Mouse (Mus musculus): Measurements from ENCODE around the gene BC034090. TPM values are rescaled to one million over a fixed set of nuclear protein-coding genes. Genes with fewer than 3 reads are reported as not detected.

The BC034090 gene
- polyA plus RNA-seq (2014; fragmentation: Nextera tagmentation; extraction: Ambion mirVana): 3.8 and 4.1 TPM in 2 replicates

DNA sequence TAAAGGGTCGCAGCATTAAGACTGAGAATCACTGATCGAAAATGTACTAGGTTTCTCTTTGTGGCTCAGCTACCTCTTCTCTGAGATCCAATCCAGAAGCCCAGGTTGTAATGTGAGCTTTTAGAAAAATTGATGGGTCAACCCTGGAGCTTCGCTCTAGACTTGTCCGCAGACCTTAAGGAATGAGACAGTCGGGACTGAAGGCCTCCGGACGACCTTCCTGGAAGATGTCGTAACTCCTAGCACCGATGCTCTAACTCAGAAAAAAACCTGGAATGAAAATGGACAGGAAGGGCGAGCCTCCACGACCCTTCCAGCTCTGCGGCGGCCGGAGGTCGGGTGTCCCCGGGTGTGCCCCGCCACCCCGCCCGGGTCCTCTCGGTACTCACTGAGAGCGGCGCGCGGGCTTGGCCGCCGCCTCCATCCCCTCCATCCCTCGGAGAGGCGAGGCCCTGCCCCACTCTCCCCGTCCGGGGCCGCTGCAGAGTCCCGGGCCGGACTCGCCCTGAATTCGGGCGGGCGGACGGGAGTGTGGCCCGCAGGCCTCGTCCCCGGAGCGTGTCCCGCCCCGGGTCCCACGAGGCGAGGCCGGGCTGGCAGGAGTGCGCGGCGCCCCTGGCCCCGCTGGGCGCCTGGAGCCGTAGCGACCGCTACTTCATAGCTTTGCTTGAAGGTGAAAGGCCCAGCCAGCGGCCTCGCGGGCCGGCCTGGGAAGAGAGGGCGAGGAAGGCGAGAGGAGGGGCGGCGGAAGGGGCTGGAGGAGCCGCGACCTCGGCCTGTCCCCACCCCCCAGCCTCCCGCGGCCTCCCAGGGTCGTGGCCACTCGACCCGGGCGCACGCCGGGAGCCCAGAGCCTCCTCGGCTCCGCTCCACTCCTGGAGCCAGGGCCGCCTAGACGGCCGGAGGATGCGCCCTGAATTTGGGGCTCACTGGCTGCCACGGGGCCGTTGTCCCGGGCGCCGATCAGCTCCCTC is at the start of gene BC034090:
BC034090 (minus strand) TSS at position 648 of the 974 bp plus-strand sequence.
- peak; percentile 57 for ATAC-seq (ENCODE audit: low read depth)
- Histone ChIP-seq H3K4me2 (ENCODE audit: low read depth, low read length) (peak within 1 kb of the TSS; percentile 79), H3K4me3 (ENCODE audit: low read depth, low read length) (peak within 1 kb of the TSS; percentile 43), H3K9me3 (ENCODE audit: control insufficient read depth, low read length) (no peaks in the 10 kb centered on the region), H3K27ac (ENCODE audit: low read depth, low read length) (0 out of 2 replicates have a peak within 1 kb of the TSS, but pooled peaks have one; percentile 22), H3K27me3 (ENCODE audit: control insufficient read depth, insufficient read depth, low read length) (peaks cover 7% of the 10 kb centered on the region; the same call in 1 of the 2 replicates), H3K9ac (replicated peaks; ENCODE audit: low read depth, low read length) (peak within 1 kb of the TSS; percentile 68), H3K36me3 (ENCODE audit: control insufficient read depth, insufficient read depth, low read length) (no peaks in the 10 kb centered on the region), H3K4me1 (ENCODE audit: control insufficient read depth, insufficient read depth, low read length) (peaks cover 4% of the 10 kb centered on the region; the same call in 1 of the 2 replicates)
- WGBS: 2% methylated on average over 56 of the region's 85 CpGs

GRCm38 (mm10) chr1:155293446-155293845 is 49.2 kb upstream of the BC034090 start:
- no peak overlapping the region for H3K9ac ChIP-seq (replicated peaks; ENCODE audit: low read depth, low read length)
- no peak overlapping the region for H3K4me3 ChIP-seq (ENCODE audit: low read depth, low read length)
- H3K4me2 ChIP-seq (ENCODE audit: low read depth, low read length): no peak overlapping the region
- H3K36me3 ChIP-seq (ENCODE audit: control insufficient read depth, insufficient read depth, low read length): peaks cover 1% of the 10 kb centered on the region; the same call in 1 of the 2 replicates
- no peaks in the 10 kb centered on the region for H3K4me1 ChIP-seq (ENCODE audit: control insufficient read depth, insufficient read depth, low read length)
- 9% methylated on average over 3 of the region's 3 CpGs for WGBS
- H3K9me3 ChIP-seq (ENCODE audit: control insufficient read depth, low read length): no peaks in the 10 kb centered on the region
- ATAC-seq (ENCODE audit: low read depth): peak; percentile 88
- no peaks in the 10 kb centered on the region for H3K27me3 ChIP-seq (ENCODE audit: control insufficient read depth, insufficient read depth, low read length)
- H3K27ac ChIP-seq (ENCODE audit: low read depth, low read length): no peak overlapping the region

- WGBS: 93% methylated on average over 1 of the region's 1 CpGs
- no peak overlapping the region for H3K27ac ChIP-seq (ENCODE audit: low read depth, low read length)
- no peak overlapping the region for H3K9ac ChIP-seq (replicated peaks; ENCODE audit: low read depth, low read length)
- H3K4me3 ChIP-seq (ENCODE audit: low read depth, low read length): no peak overlapping the region
- ATAC-seq (ENCODE audit: low read depth): no peak
- H3K4me1 ChIP-seq (ENCODE audit: control insufficient read depth, insufficient read depth, low read length): no peaks in the 10 kb centered on the region
- H3K4me2 ChIP-seq (ENCODE audit: low read depth, low read length): no peak overlapping the region
- H3K27me3 ChIP-seq (ENCODE audit: control insufficient read depth, insufficient read depth, low read length): no peaks in the 10 kb centered on the region
- no peaks in the 10 kb centered on the region for H3K9me3 ChIP-seq (ENCODE audit: control insufficient read depth, low read length)
- peaks cover 12% of the 10 kb centered on the region for H3K36me3 ChIP-seq (ENCODE audit: control insufficient read depth, insufficient read depth, low read length)
Observed at GRCm38 (mm10) chr1:155289411-155289810, 45.2 kb upstream of the BC034090 start.

DNA sequence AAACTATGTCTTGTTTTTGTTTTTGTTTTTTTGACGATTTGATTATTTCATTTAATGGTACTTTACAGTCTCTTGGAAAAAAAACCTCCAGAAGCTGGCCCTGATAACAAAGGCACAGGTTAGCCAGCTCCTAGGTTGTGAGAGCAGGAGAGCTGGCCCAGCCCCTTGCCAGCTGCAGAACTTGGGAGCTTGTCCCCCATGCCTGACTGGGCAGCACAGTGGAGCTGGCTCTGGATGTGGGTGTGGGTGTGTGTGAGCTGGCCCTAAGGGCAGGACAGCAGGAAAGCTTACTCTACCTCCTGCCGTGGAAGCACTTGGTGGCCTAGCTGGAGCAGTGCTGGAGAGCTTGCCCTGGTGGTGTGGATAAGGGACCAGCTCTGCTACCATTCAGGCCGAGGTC is 43.8 kb upstream of the BC034090 start:
- no peak for ATAC-seq (ENCODE audit: low read depth)
- H3K9ac ChIP-seq (replicated peaks; ENCODE audit: low read depth, low read length): no peak overlapping the region
- H3K36me3 ChIP-seq (ENCODE audit: control insufficient read depth, insufficient read depth, low read length): peaks cover 21% of the 10 kb centered on the region
- no peak overlapping the region for H3K27ac ChIP-seq (ENCODE audit: low read depth, low read length)
- H3K27me3 ChIP-seq (ENCODE audit: control insufficient read depth, insufficient read depth, low read length): no peaks in the 10 kb centered on the region
- H3K4me1 ChIP-seq (ENCODE audit: control insufficient read depth, insufficient read depth, low read length): no peaks in the 10 kb centered on the region
- 82% methylated on average over 3 of the region's 3 CpGs for WGBS
- H3K4me3 ChIP-seq (ENCODE audit: low read depth, low read length): no peak overlapping the region
- no peaks in the 10 kb centered on the region for H3K9me3 ChIP-seq (ENCODE audit: control insufficient read depth, low read length)
- no peak overlapping the region for H3K4me2 ChIP-seq (ENCODE audit: low read depth, low read length)

- no peak overlapping the region for H3K27ac ChIP-seq (ENCODE audit: low read depth, low read length)
- H3K9me3 ChIP-seq (ENCODE audit: control insufficient read depth, low read length): no peaks in the 10 kb centered on the region
- no peak overlapping the region for H3K4me2 ChIP-seq (ENCODE audit: low read depth, low read length)
- ATAC-seq (ENCODE audit: low read depth): no peak
- H3K4me1 ChIP-seq (ENCODE audit: control insufficient read depth, insufficient read depth, low read length): no peaks in the 10 kb centered on the region
- no peak overlapping the region for H3K4me3 ChIP-seq (ENCODE audit: low read depth, low read length)
- WGBS: 91% methylated on average over 7 of the region's 7 CpGs
- H3K27me3 ChIP-seq (ENCODE audit: control insufficient read depth, insufficient read depth, low read length): no peaks in the 10 kb centered on the region
- H3K36me3 ChIP-seq (ENCODE audit: control insufficient read depth, insufficient read depth, low read length): peaks cover 35% of the 10 kb centered on the region
- no peak overlapping the region for H3K9ac ChIP-seq (replicated peaks; ENCODE audit: low read depth, low read length)
Observed at GRCm38 (mm10) chr1:155283808-155284207, 39.6 kb upstream of the BC034090 start.

DNA sequence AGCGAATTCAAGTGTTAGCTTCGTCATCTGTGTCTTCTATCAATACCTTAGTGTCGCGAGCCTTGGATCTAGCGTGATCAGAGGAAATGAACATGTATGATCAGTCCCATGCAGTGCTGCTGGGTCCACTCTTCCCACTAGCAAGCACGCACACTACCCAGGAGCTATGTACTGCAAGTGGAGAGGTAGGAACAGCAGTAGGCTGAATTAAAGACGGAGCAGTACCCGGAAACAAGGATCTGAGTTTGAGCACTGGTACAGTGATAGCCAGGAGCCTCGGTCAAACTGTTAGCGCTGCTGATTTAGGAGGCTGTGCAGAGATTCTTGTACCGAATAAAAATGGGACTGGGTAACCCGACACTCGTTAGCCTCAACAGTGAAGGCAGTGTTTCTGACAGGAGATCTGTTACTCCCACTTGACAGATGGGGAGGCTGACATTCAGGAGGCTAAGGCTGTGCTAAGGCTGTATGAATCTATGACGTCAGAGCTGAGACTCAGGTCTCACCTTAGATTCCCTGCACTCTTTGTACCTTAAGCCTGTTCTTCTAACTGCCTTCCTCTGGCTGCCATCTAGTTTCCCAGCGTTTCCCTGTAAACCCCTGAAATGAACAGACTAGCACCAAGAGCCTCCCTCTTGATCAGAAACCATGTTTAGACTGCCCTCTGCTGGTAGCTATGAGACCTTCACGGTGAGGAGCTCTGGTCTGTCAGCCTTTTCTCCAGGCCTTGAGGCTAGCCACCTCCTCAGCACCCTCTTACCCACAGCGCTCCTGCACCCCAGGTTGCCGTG is 37.0 kb upstream of the BC034090 start:
- H3K4me3 ChIP-seq (ENCODE audit: low read depth, low read length): no peak overlapping the region
- no peak overlapping the region for H3K27ac ChIP-seq (ENCODE audit: low read depth, low read length)
- H3K36me3 ChIP-seq (ENCODE audit: control insufficient read depth, insufficient read depth, low read length): peaks cover 23% of the 10 kb centered on the region
- H3K27me3 ChIP-seq (ENCODE audit: control insufficient read depth, insufficient read depth, low read length): no peaks in the 10 kb centered on the region
- H3K9me3 ChIP-seq (ENCODE audit: control insufficient read depth, low read length): no peaks in the 10 kb centered on the region
- 58% methylated on average over 18 of the region's 18 CpGs for WGBS
- H3K4me2 ChIP-seq (ENCODE audit: low read depth, low read length): no peak overlapping the region
- no peak overlapping the region for H3K9ac ChIP-seq (replicated peaks; ENCODE audit: low read depth, low read length)
- H3K4me1 ChIP-seq (ENCODE audit: control insufficient read depth, insufficient read depth, low read length): no peaks in the 10 kb centered on the region
- peak; percentile 91 for ATAC-seq (ENCODE audit: low read depth)

DNA sequence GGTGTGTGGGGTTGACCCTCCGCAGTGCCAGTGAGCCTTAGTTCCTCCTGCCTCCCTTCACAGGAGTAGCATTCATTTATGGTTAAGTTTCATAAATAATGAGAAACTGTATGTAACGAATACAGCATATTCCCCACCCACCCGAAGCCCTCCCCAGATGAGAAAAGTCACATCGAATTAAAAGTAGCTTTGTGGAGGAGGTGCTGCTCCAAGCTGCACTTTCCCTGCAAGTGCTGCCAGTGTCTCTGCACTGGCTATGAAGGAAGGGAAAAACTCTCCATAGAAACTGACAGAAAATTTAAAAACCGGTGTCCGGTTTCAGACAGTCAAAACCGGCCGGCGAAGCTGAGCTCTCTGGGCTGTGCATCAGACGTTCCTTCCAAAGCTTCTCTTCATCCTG is 36.1 kb upstream of the BC034090 start:
- no peak for ATAC-seq (ENCODE audit: low read depth)

GRCm38 (mm10) chr1:155276381-155277033 is 32.3 kb upstream of the BC034090 start:
- H3K9me3 ChIP-seq (ENCODE audit: control insufficient read depth, low read length): no peaks in the 10 kb centered on the region
- no peak overlapping the region for H3K4me3 ChIP-seq (ENCODE audit: low read depth, low read length)
- no peak overlapping the region for H3K4me2 ChIP-seq (ENCODE audit: low read depth, low read length)
- no peak for ATAC-seq (ENCODE audit: low read depth)
- peaks cover 4% of the 10 kb centered on the region; the same call in 1 of the 2 replicates for H3K36me3 ChIP-seq (ENCODE audit: control insufficient read depth, insufficient read depth, low read length)
- no peaks in the 10 kb centered on the region for H3K4me1 ChIP-seq (ENCODE audit: control insufficient read depth, insufficient read depth, low read length)
- H3K9ac ChIP-seq (replicated peaks; ENCODE audit: low read depth, low read length): no peak overlapping the region
- 78% methylated on average over 13 of the region's 13 CpGs for WGBS
- no peaks in the 10 kb centered on the region for H3K27me3 ChIP-seq (ENCODE audit: control insufficient read depth, insufficient read depth, low read length)
- no peak overlapping the region for H3K27ac ChIP-seq (ENCODE audit: low read depth, low read length)

More for the DNA sequence above, 36.1 kb upstream of the BC034090 start:
- Histone ChIP-seq H3K4me2 (ENCODE audit: low read depth, low read length) (no peak overlapping the region), H3K27ac (ENCODE audit: low read depth, low read length) (no peak overlapping the region), H3K4me1 (ENCODE audit: control insufficient read depth, insufficient read depth, low read length) (no peaks in the 10 kb centered on the region), H3K4me3 (ENCODE audit: low read depth, low read length) (no peak overlapping the region), H3K9me3 (ENCODE audit: control insufficient read depth, low read length) (no peaks in the 10 kb centered on the region), H3K27me3 (ENCODE audit: control insufficient read depth, insufficient read depth, low read length) (no peaks in the 10 kb centered on the region), H3K9ac (replicated peaks; ENCODE audit: low read depth, low read length) (no peak overlapping the region), H3K36me3 (ENCODE audit: control insufficient read depth, insufficient read depth, low read length) (peaks cover 23% of the 10 kb centered on the region)
- 81% methylated on average over 10 of the region's 10 CpGs for WGBS

Measured in neural tube, embryonic 14.5 days (tissue).